Mouse (Mus musculus) kidney, adult 11 months (tissue): ENCODE data around the gene Nr2f6.
"Not testable (repeated sequence)": the region's sequence is repeated elsewhere in the genome, so short reads cannot be mapped to it uniquely, and the experiment has no call there.

Source experiments
- DNase-seq: peaks from one replicate; pipeline ENCODE4 v3.0.0; 2022

Nr2f6 gene

DNA sequence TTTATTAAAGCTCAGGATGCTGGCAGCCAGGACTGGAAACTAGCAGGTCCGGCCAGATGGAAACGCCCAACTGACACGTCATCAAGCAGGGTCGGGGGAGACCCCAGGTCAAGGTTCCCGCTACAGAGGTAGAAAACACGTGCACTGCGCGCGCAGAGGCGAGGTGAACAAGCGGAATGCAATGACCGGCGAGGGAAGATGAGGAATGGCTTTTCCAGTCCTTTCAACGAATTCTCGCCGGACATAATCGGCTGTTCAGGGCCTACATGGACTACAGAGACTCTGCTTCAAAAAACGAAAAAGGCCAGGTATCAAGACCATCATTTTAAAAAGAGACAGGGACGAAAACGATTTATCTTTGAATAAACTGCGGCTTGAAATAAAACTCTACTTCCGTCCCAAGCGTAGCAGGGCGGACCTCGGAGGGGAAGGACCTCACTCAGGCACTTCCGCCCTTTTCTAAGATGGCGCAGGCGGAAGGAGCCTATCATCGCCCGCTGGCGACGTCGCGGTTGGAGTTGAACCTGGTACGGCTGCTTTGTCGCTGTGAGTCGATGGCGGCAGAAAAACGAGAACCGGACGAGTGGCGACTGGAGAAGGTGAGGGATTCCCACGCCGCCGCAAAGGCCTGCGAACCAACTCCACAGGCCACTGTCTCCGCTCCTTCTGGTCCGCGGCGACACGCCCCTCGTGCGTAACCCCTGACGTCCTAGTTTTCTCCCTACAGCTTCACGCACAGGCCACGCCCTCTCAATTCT lies 14.8 kb downstream of the Nr2f6 start, which contains the start of gene Use1:
Use1 (plus strand) TSS at position 78 of the 758 bp plus-strand sequence.
- DNase-seq: peak; percentile 96

GRCm38 (mm10) chr8:71358026-71358425 lies 23.7 kb downstream of the Nr2f6 start:
- no peak for DNase-seq

DNA sequence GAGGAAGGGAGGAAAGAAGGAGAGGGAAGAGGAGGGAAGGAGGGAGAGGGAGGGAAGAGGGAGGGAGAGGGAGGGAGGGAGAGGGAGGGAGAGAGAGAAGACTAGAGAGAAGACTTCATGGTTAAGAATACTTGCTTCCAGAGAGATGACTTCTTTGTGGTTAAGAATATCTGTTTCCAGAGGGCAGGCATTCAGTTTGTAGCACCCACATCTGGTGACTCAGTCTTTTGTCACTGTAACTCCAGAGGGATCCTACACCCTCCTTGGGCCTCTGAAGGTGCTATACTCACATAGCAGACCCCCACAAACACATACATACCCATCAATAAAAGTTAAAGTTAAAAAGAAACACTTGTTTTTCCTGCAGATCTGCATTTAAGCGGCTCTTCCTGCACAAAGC lies 30.2 kb downstream of the Nr2f6 start:
- DNase-seq: no peak

DNA sequence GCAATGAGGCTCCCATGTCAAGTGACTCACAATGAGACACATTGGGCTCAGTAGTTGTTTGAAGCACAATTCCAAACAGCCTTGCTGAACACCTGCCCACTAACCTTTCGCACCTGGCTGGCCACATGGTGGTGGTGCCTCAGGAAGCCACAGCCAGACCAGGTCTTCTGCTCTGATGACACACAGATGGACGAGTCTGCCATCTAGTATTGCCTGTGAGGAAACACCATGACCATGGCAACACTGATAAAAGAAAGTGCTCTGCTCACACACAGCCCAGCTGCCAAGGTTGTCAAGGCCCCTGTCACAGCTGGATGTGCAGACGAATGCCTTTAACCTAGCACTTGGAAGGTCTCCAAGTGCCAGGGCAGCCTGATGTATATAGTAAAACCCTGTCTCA lies 30.6 kb downstream of the Nr2f6 start:
- no peak for DNase-seq

- DNase-seq: no peak
Measured at GRCm38 (mm10) chr8:71346581-71346980, 35.2 kb downstream of the Nr2f6 start.

GRCm38 (mm10) chr8:71340625-71341024 lies 41.1 kb downstream of the Nr2f6 start:
- DNase-seq: peak; percentile 14

GRCm38 (mm10) chr8:71337834-71338233 lies 43.9 kb downstream of the Nr2f6 start:
- not testable (repeated sequence) for DNase-seq

DNA sequence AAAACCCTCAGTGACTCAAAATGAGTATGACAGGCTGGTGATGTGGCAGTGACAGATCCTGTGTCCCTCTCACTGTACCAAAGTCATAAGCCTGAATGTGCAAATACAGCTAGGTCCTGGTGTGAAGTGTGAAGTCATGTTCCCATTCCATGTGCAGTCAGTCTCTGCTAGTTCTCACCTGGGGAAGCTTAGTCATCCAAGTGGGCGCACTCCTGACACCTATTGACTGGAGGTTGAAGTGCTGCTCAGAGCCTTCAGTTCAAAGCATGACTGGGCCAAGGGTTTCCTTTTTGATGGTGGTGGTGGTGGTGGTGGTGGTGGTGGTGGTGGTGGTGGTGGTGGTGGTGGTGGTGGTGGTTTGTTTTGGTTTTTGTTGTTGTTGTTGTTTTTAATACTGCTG lies 56.9 kb downstream of the Nr2f6 start:
- DNase-seq: peak; percentile 13
